Mouse (Mus musculus) intestine, embryonic 16.5 days (tissue): ENCODE data around the gene Med22. TPM values are rescaled to one million over a fixed set of nuclear protein-coding genes. Genes with fewer than 3 reads are reported as not detected.
"Not testable (repeated sequence)": the region's sequence is repeated elsewhere in the genome, so short reads cannot be mapped to it uniquely, and the experiment has no call there.

ENCODE experiments used
- ATAC-seq: fragments of 200-750 bp; cut with Nextera tagmentation; 2 replicates; pipeline ENCODE4 v1.8.0; 2017; ENCODE audit warnings: moderate TSS enrichment, moderate library complexity
- H3K27ac ChIP-seq: fragments of 300-500 bp; sonication (generic); 2 replicates; pipeline ENCODE4 v1.5.1; 2014; ENCODE audit warnings: mild to moderate bottlenecking, low read length
- H3K27me3 ChIP-seq: fragments of 300-500 bp; sonication (generic); replicated peaks from 2 replicates; pipeline ENCODE4 v1.6.1; 2014; ENCODE audit warnings: low read length, control low read depth, mixed read lengths; ENCODE audit not compliant: control insufficient read depth, insufficient read depth
- H3K36me3 ChIP-seq: fragments of 300-500 bp; sonication (generic); 2 replicates; pipeline ENCODE4 v1.6.1; 2014; ENCODE audit warnings: low read length, control low read depth; ENCODE audit not compliant: control insufficient read depth, insufficient read depth
- H3K4me1 ChIP-seq: fragments of 300-500 bp; sonication (generic); 2 replicates; pipeline ENCODE4 v1.6.1; 2014; ENCODE audit warnings: low read length, control low read depth, mixed read lengths; ENCODE audit not compliant: control insufficient read depth, insufficient read depth
- H3K4me2 ChIP-seq: fragments of 300-500 bp; sonication (generic); 2 replicates; pipeline ENCODE4 v1.6.1; 2014; ENCODE audit warnings: low read depth, low read length, control low read depth
- H3K4me3 ChIP-seq: fragments of 300-500 bp; sonication (generic); 2 replicates; pipeline ENCODE4 v1.5.1; 2014; ENCODE audit warnings: mild to moderate bottlenecking, low read length
- H3K9ac ChIP-seq: fragments of 300-500 bp; sonication (generic); 2 replicates; pipeline ENCODE4 v1.6.1; 2014; ENCODE audit warnings: low read depth, low read length
- H3K9me3 ChIP-seq: fragments of 300-500 bp; sonication (generic); 2 replicates; pipeline ENCODE4 v1.6.1; 2016; ENCODE audit warnings: low read length, control low read depth; ENCODE audit not compliant: control insufficient read depth
- WGBS: fragments of 180-500 bp; shearing (Covaris S2); extraction: QIAGEN DNeasy Blood & Tissue Kit; methylation state at CpG from one replicate; pipeline ENCODE4 v1.1.7; 2014; 5-methylcytosine and 5-hydroxymethylcytosine counted together
- polyA plus RNA-seq: library from polyadenylated mRNA; unstranded; fragments of >200 nt; fragmentation: Nextera tagmentation; extraction: Ambion mirVana; gene quantifications from 2 replicates; pipeline ENCODE4 v1.2.1, GENCODE M21; 2015

Gene Med22
- polyA plus RNA-seq, 1 experiment from 2014 or later: 39.4 TPM

GRCm38 (mm10) chr2:26895898-26896297 is 14.6 kb downstream of the Med22 start:
- Histone ChIP-seq H3K9me3 (no peaks in the 10 kb centered on the region), H3K4me2 (no peak overlapping the region), H3K27me3 (no peaks in the 10 kb centered on the region), H3K36me3 (peaks cover 45% of the 10 kb centered on the region), H3K9ac (no peak overlapping the region), H3K4me3 (no peak overlapping the region), H3K4me1 (peaks cover 4% of the 10 kb centered on the region; the same call in 1 of the 2 replicates), H3K27ac (no peak overlapping the region)
- 93% methylated on average over 4 of the region's 4 CpGs for WGBS
- no peak for ATAC-seq

- H3K4me2 ChIP-seq, H3K4me1 ChIP-seq, ATAC-seq, H3K9ac ChIP-seq, H3K27me3 ChIP-seq, H3K27ac ChIP-seq, H3K4me3 ChIP-seq, H3K9me3 ChIP-seq: not testable (repeated sequence)
- H3K36me3 ChIP-seq: peaks cover 13% of the 10 kb centered on the region
- WGBS: 76% methylated on average over 4 of the region's 4 CpGs
Measured at GRCm38 (mm10) chr2:26886170-26886569, 24.3 kb downstream of the Med22 start.

GRCm38 (mm10) chr2:26885541-26885940 is 24.9 kb downstream of the Med22 start:
- H3K27ac ChIP-seq, H3K4me2 ChIP-seq, H3K4me3 ChIP-seq, H3K9ac ChIP-seq, ATAC-seq, H3K9me3 ChIP-seq, H3K4me1 ChIP-seq, H3K27me3 ChIP-seq: not testable (repeated sequence)
- peaks cover 11% of the 10 kb centered on the region for H3K36me3 ChIP-seq
- 85% methylated on average over 2 of the region's 2 CpGs for WGBS

GRCm38 (mm10) chr2:26878571-26878970 is 31.9 kb downstream of the Med22 start:
- no peaks in the 10 kb centered on the region for H3K27me3 ChIP-seq
- H3K9ac ChIP-seq: no peak overlapping the region
- no peak overlapping the region for H3K27ac ChIP-seq
- no peaks in the 10 kb centered on the region for H3K36me3 ChIP-seq
- no peak for ATAC-seq
- no peaks in the 10 kb centered on the region for H3K4me1 ChIP-seq
- H3K9me3 ChIP-seq: no peaks in the 10 kb centered on the region
- no peak overlapping the region for H3K4me3 ChIP-seq
- H3K4me2 ChIP-seq: no peak overlapping the region

- Histone ChIP-seq H3K4me1 (no peaks in the 10 kb centered on the region), H3K9me3 (no peaks in the 10 kb centered on the region), H3K27me3 (no peaks in the 10 kb centered on the region), H3K27ac (no peak overlapping the region), H3K9ac (no peak overlapping the region), H3K4me3 (no peak overlapping the region), H3K36me3 (no peaks in the 10 kb centered on the region), H3K4me2 (no peak overlapping the region)
- 53% methylated on average over 6 of the region's 6 CpGs for WGBS
- no peak for ATAC-seq
Measured at GRCm38 (mm10) chr2:26870666-26871065, 39.8 kb downstream of the Med22 start.

GRCm38 (mm10) chr2:26864879-26865278 is 45.6 kb downstream of the Med22 start, which contains the start of gene Abo:
Gene Abo (minus strand): TSS chr2:26864979.
- no peak within 1 kb of the TSS for H3K9ac ChIP-seq
- no peaks in the 10 kb centered on the region for H3K36me3 ChIP-seq
- H3K9me3 ChIP-seq: no peaks in the 10 kb centered on the region
- no peak for ATAC-seq
- 61% methylated on average over 3 of the region's 3 CpGs for WGBS
- no peak within 1 kb of the TSS for H3K4me2 ChIP-seq
- H3K4me1 ChIP-seq: no peaks in the 10 kb centered on the region
- H3K27me3 ChIP-seq: no peaks in the 10 kb centered on the region
- H3K27ac ChIP-seq: no peak within 1 kb of the TSS
- H3K4me3 ChIP-seq: no peak within 1 kb of the TSS

GRCm38 (mm10) chr2:26862856-26863255 is 47.6 kb downstream of the Med22 start:
- ATAC-seq: no peak
- 70% methylated on average over 3 of the region's 3 CpGs for WGBS

More at GRCm38 (mm10) chr2:26862856-26863255, 47.6 kb downstream of the Med22 start:
- no peak overlapping the region for H3K27ac ChIP-seq
- H3K9me3 ChIP-seq: no peaks in the 10 kb centered on the region
- H3K9ac ChIP-seq: no peak overlapping the region
- H3K4me1 ChIP-seq: no peaks in the 10 kb centered on the region
- no peaks in the 10 kb centered on the region for H3K27me3 ChIP-seq
- H3K4me2 ChIP-seq: no peak overlapping the region
- no peaks in the 10 kb centered on the region for H3K36me3 ChIP-seq
- no peak overlapping the region for H3K4me3 ChIP-seq

Other genes starting within 250 kb of the Med22 start
- gene Lcn4, start 239.4 kb downstream of the Med22 start, polyA plus RNA-seq: not detected in 2 replicates
- 0.21 TPM in 1 of 2 replicates, not detected in the other for gene Abo, start 45.7 kb downstream of the Med22 start, polyA plus RNA-seq
- gene Surf6, start 7.8 kb downstream of the Med22 start, polyA plus RNA-seq: 21.0 and 23.3 TPM in 2 replicates
- gene Rpl7a, start 87 bp upstream of the Med22 start, polyA plus RNA-seq: 575 and 620 TPM in 2 replicates
- 41.9 and 45.9 TPM in 2 replicates for gene Surf2, start 5.7 kb upstream of the Med22 start, polyA plus RNA-seq
- 76.1 and 83.5 TPM in 2 replicates for gene Surf1, start 5.9 kb upstream of the Med22 start, polyA plus RNA-seq
- gene Surf4, start 23.3 kb upstream of the Med22 start, polyA plus RNA-seq: 269 and 299 TPM in 2 replicates
- 0.06 TPM in 1 of 2 replicates, not detected in the other for gene Stkld1, start 23.4 kb upstream of the Med22 start, polyA plus RNA-seq
- 46.8 and 47.7 TPM in 2 replicates for gene Rexo4, start 53.7 kb upstream of the Med22 start, polyA plus RNA-seq
- 0.33 and 0.34 TPM in 2 replicates for gene Adamts13, start 62.7 kb upstream of the Med22 start, polyA plus RNA-seq
- 52.9 and 54.3 TPM in 2 replicates for gene Cacfd1, start 99.2 kb upstream of the Med22 start, polyA plus RNA-seq
- 0.84 and 1.0 TPM in 2 replicates for gene Slc2a6, start 117.3 kb upstream of the Med22 start, polyA plus RNA-seq
- gene Mymk, start 161.5 kb upstream of the Med22 start, polyA plus RNA-seq: 0.12 and 0.22 TPM in 2 replicates
- 1.7 and 2.1 TPM in 2 replicates for gene Adamtsl2, start 168.7 kb upstream of the Med22 start, polyA plus RNA-seq
- 0.11 and 0.16 TPM in 2 replicates for gene Fam163b, start 231.8 kb upstream of the Med22 start, polyA plus RNA-seq